Mouse (Mus musculus) ES-CJ7 (cell line): ENCODE measurements at regions not wholly inside any gene's neighbourhood (a gene's known extent, or its start where the extent isn't known, plus 50 kb on each side); places are given as distances from the start of the nearest gene placed in this dataset.
"Not testable (repeated sequence)": the region's sequence is repeated elsewhere in the genome, so short reads cannot be mapped to it uniquely, and the experiment has no call there.

Experiments used
- DNase-seq: peaks from one replicate; pipeline ENCODE4 v3.0.0; 2011; ENCODE audit warnings: low read depth, low spot score

DNA sequence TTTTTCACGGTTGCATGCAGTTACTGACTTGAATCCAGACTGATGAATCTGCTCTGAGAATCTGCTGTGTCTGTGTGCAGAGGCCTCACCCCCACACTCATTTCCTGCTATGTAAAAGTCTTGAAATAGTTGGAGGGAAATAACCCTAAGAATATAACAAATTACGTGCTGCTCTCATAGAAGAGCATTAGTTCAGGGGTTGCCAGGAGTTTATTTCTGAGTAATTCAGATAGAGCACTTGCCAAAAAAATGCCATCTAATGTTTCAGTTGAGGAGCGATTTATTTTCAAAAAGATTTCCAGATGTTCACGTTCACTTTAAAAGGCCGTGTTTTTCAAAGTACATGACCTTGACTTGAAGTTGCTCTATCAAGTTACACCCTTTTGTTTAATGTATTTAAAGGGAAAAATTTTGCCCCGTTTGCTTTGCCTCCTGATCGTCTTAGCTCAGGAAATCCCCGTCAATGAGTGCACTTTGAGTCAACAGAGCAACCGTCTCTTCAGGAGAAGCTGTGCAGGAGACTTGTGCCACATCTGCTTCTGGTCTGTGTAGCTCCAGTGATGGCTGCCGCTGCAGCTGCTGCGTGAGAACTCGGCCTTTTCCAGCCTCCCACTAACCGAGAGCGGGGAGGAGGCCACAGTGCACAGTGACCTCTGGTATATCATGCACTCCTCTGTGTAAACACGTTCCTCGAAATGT, 50.9 kb upstream of the Sec61g start:
- DNase-seq, result peak; percentile 27

DNA sequence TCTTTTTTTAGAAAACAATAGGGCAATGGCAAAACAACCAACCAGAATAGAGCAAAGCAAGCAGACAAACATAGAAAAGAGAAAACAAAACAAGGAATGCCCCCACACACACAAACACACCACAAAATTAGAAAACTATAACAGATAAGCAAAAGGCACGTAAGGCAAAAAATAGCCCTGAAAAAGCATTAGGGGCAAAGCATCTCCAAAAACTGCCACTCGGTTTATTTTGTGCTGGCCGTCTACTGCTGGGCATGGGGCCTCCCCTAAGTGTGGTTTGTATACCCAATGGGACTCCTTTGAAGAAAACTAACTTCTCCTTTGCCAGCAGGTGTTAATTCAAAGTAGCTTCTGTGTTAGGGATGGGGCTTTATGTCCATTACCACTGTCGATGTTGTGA, 53.4 kb upstream of the Sec61g start:
- no peak for DNase-seq

DNA sequence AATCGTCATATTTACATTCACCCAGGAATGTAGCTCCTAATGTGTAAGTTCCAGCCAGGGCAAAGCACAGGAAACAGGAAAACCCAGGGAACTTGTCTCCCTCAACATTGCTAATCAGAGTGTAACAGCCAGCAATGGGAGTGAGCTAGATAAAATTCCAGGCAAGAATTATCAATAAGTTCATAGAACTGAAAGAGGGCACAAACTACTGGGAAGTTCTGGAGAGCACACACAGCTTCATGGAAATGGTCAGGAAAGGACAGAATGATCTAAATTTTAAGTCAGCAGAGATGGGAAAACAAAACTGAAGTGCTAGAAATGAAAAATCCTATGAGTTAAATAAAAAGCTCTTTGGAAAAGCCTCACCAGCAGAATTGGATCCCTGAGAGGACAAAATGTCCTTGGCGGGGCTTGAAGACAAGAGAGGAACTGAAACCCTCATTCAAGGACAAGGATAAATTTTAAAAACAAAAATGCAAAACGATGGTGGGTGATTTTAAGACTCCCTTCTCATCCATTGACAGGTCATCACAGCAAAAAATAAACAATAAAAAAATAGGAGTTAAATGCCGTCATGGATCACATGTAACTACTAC, 80.9 kb upstream of the Sec61g start:
- DNase-seq, result no peak

DNA sequence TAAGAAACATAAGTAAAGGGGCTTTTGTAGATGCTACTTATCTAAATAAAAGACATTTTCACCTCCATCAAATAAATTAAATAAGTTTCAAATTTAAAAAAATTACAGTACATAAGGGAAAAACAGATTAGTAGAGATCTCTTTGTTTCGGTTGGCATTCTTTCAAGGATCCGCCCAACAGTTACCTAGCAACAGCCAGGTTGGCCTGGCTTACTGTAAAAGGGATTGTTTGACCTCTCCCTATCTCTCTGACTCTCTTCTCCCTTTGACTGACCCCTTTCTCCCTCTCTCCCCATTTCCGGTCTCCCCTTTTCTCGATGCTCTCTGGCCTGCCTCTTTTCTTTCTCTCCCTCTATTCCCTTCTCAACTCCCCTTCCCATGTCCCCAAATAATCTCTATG, 82.3 kb upstream of the Sec61g start:
- peak; percentile 72 for DNase-seq

DNA sequence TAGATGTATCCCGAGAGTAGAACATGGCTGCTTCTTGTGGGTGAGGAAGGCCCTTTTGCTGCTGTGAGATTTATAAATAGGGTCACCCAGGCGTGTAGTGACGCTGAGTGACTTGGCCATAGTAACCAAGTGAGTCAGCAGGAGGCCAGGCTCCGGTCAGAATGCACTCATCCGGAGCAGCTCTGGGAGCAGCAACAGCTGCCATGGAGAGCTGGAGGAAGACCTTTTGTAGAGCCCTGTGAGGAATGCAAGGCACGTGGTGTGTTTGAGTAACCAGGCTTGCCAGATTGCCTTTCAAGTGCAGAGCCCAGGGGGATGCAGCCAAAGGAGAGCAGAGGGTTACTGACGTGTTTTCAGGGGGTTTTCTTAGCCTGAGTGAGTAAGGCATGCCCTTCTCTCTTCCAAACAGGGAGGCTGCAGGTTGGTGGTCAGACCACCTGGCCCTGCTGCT, 83.2 kb upstream of the Sec61g start:
- peak; percentile 80 for DNase-seq

DNA sequence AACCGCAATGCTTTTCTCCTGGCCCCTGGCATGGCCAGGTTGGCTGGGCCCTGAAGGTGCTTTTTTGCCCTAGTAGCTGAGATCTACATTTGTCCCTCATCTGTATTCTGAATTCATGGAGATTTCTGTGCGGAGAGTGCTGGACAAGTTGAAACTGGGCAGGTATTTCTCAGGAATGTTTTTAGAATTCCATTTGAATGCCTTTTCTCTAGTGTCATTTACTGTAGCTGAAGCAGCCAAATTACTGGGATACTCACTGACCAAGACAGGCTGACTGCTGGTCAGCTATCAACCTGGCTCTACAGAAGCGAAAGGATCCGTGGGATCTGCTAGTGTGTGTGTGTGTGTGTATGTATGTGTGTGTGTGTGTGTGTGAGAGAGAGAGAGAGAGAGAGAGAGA, 83.7 kb upstream of the Sec61g start:
- DNase-seq, result no peak

GRCm38 (mm10) chr11:16592766-16593165, 84.5 kb upstream of the Sec61g start:
- no peak for DNase-seq

DNA sequence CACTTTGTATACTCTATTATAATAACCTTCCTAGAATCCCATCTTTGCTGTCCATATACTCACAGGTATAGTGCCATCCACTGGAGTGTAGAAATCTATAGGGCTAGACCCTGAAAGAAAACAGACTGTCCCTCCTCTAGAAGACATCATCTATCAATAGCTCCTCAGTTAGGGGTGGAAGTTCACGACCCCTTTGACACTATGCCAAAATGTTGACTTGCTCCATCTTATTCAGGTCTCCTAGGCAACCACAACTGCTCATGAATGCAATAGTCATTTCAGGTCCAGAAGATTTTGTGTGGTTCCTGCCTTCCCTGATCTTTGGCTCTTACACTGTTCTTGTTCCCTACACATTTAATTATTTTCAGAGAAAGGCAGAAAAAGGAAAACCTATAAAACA, 86.5 kb upstream of the Sec61g start:
- DNase-seq, result no peak

DNA sequence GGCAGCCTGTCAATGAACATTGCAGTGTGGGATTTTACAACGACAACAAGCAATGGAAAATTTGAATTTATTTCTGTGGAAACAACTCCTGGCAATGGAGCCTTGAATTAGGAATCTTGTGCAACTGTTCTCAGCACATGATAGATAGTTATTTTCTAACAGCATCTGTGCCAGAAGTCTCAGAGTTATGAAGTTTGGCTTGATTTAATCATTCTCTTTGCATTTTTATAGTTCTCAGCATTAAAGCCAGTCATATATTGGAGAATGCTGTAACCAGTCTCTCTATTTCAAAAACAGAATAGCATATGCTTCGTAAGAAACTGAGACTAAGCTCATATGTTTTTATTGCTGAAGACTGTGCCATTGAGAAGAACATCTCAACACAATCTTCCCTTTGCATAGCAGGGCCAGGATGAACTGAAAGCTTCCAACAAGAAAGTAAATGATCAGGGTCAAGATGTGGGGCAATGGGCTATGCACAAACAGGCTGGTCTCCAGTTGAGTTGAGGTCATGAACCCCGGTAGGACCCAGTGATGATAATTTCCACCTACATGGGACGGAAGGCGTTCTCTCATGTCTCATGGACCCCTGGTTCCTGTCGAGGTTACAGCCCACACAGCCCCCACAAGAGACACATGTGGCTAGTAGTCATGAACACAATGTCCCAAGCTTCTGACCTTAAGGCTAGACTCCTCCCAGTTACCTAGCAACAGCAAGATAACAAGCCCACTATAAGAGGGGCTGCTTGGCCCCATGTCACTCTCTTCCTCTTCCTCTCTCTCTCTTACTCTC, 89.0 kb upstream of the Sec61g start:
- DNase-seq, result no peak

- DNase-seq, result peak; percentile 41
Measured at GRCm38 (mm10) chr11:16602947-16603346, 94.7 kb upstream of the Sec61g start.

DNA sequence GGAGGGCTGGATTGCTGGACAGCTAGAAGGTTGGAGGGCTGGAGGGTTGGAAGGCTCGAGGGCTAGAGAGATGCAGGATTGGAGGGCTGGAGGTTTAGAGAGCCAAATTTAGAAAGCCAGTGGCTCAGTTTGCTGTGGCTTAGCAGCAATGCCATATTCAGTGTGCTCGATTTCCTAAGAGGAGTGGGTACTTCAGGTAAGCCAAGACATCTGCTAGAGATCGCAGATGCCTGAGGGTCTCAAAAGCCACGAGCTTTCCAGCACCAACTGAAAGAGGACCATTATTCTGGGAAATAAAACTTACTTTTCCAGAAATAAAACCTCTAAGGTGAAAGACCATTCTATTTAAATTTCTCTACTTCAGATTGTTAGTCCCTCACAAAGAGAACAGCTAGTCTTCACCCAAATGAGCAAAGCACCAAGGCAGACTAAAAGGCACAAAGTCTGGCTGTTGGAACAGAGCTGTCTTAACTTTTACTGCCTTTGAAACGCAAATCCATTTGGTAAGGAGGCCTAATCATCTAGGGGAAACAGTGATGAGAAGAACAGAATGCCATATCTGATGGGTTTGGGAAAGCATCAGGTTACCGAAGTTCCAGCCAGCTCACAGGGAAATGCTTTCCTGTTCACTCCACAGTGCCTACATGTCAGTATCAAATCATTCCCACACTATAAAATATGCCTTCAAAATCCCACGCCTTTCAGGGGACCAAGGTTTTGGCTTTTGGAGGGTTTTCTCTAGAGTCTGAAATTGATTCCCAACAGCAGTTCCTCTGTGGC, 98.3 kb upstream of the Sec61g start:
- DNase-seq, result peak; percentile 11

GRCm38 (mm10) chr11:16607900-16608422, 99.7 kb upstream of the Sec61g start:
- peak; percentile 88 for DNase-seq

GRCm38 (mm10) chr11:16611741-16612140, 103.5 kb upstream of the Sec61g start:
- no peak for DNase-seq

DNA sequence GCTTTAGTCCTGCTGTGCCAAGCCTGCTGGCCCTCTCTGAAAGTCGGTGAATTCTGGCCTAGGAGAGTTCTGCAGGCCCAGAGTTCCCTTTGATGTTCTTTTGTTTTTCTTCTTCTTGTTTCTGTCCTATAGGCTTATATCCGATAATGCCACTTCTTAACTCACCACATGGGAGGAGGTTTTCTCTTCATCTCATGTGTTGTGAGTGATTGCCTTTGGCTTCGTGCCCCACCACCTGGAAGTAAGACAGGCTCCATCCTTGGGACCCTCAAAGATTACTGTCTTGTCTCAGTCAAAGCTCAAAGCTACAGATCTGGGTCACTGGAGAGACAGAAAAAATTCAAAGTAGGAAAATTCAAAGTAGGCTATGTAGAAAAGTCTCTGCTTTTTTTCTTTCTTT, 104.2 kb upstream of the Sec61g start:
- DNase-seq, result no peak

DNA sequence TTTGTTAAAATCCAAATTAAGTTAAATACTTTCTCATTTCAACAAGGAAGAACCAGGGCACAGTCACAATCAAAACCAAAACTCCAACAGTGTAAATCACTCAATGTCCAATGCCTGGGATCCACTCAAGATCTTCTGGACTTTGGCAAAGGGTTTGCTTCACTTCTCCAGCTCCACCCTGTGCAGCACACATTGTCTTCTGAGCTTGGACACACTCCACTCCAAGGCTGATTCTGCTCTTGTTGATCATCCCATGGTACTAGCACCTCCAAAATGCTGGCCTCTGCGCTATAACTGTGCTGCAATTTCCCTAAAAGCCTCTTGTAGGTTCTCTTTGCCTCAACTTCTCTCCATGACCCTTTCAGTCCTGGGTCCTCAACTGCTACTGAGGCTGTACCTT, 111.5 kb upstream of the Sec61g start:
- no peak for DNase-seq

DNA sequence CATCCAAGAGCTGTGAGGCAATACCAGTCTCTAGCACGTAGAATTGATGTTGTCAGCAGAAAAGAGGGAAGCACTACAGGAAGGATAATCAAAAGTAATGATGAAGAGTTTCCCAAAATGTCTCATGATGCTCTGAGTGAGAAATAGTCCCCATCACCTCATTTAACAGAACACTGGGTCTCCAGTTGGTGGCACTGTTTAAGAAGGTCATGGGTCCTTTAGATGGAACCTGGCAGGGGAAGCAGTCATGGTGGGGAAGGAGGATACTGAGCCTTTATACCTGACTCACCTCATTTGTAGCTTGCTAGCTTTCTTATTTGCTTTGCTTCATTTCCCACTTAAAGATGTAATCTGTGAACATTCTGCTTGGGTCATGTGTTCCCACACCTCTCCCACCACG, 115.4 kb upstream of the Sec61g start:
- peak; percentile 17 for DNase-seq

DNA sequence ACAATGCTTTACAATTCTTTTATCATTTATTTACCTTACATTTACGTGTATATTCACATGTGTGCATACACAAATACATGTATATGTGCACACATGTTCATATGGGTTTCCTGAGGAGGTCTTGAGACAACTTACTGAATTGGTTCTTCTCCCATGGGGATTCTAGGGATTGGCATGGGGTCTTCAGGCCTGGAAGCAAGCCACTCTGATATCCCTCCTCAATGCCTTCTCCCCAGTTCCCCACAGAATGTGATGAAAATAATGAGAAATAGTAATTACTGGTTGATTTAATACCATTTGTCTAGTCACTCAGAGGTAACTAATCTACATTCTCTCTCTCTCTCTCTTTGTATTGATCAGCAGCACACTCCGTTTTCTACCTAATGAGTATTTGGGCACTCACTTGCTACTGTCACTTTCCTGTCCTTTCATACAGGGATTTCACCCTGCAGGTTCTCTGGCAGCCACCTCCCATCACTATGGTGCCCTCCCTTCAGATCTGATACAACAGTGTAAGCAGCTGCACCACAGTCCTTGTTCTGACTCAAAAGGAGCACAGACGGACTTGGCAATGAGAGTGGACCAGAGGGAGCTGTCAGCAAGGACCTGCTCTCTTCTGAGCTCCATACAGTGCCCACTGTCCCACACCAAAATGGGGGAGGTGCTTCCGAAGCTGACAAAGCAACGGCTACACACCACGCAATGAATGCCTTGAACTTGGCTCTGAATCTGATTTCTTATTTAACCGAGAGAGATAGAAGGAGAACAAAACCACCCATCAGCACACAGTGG, 119.2 kb upstream of the Sec61g start:
- no peak for DNase-seq

GRCm38 (mm10) chr11:16629410-16630129, 121.3 kb upstream of the Sec61g start:
- no peak for DNase-seq

DNA sequence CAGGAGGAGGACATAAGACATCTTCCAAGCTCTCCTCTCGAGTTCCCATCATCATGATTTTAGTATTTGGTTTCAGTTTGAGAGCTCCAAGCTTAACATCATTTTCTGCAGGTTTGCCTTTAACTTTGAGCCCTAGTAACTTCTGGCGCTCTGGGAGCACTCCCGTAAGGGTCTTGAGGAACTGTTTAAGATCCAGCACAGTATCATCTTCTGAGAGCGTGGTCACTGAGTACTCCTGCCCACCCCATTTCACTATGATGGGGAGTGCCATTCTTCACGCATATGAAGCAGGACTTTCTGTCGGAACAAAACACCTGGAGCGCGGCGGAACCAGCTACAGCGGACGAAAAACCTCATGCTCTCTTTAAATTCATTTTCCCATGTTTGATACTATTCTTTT, 116.2 kb upstream of the Egfr start:
- DNase-seq, result not testable (repeated sequence)

- no peak for DNase-seq
Measured at GRCm38 (mm10) chr11:16637679-16638078, 114.3 kb upstream of the Egfr start.
